Mouse (Mus musculus) MEL (cell line): ENCODE measurements around the gene Git1. TPM values are rescaled to one million over a fixed set of nuclear protein-coding genes. Genes with fewer than 3 reads are reported as not detected.

Source experiments
- DNase-seq: peaks from one replicate; pipeline ENCODE4 v3.0.0; 2011; ENCODE audit warnings: low read depth, low spot score
- H3K27ac ChIP-seq: 2 replicates; pipeline ENCODE4 v1.5.1; 2012; ENCODE audit warnings: low read depth, mild to moderate bottlenecking, control low read depth, low read length, moderate library complexity; ENCODE audit not compliant: control insufficient read depth
- H3K27me3 ChIP-seq, 2 experiments: fragments of 150-350 bp in 1 of 2; sonication (generic) in 1 of 2; 2 replicates each; pipeline ENCODE4 v1.6.1; 2012; ENCODE audit warnings: low read length in 2 of 2, mild to moderate bottlenecking in 2 of 2, improper control_type of control experiment in 1 of 2, moderate library complexity in 1 of 2; ENCODE audit not compliant: insufficient read depth in 2 of 2, control insufficient read depth in 1 of 2
- H3K36me3 ChIP-seq, 2 experiments: 2 replicates each; pipeline ENCODE4 v1.6.1; 2012 to 2014; ENCODE audit warnings: low read length in 2 of 2, improper control_type of control experiment in 1 of 2, inconsistent platforms in 1 of 2, mild to moderate bottlenecking in 1 of 2; ENCODE audit not compliant: insufficient read depth in 2 of 2, control insufficient read depth in 1 of 2
- H3K4me1 ChIP-seq, 2 experiments: fragments of 150-350 bp in 1 of 2; sonication (generic) in 1 of 2; 2 replicates each; pipeline ENCODE4 v1.6.1; 2012; ENCODE audit warnings: low read length in 2 of 2, improper control_type of control experiment in 1 of 2, mild to moderate bottlenecking in 1 of 2; ENCODE audit not compliant: insufficient read depth in 2 of 2, control insufficient read depth in 1 of 2
- H3K4me3 ChIP-seq, 2 experiments: fragments of 150-350 bp in 1 of 2; sonication (generic) in 1 of 2; 2 replicates each; pipeline ENCODE4 v1.5.1; 2012; ENCODE audit warnings: low read depth in 2 of 2, low read length in 2 of 2, mild to moderate bottlenecking in 2 of 2, moderate library complexity in 2 of 2, control low read depth in 1 of 2, improper control_type of control experiment in 1 of 2; ENCODE audit not compliant: control insufficient read depth in 1 of 2, insufficient read depth in 1 of 2
- H3K79me2 ChIP-seq: 2 replicates; pipeline ENCODE4 v1.6.1; 2012; ENCODE audit warnings: mild to moderate bottlenecking, low read length, moderate library complexity; ENCODE audit not compliant: control insufficient read depth, poor library complexity, insufficient read depth
- H3K9ac ChIP-seq: 2 replicates; pipeline ENCODE4 v1.6.1; 2012; ENCODE audit warnings: low read depth, mild to moderate bottlenecking, control low read depth, low read length, moderate library complexity; ENCODE audit not compliant: control insufficient read depth, poor library complexity, severe bottlenecking
- H3K9me3 ChIP-seq: fragments of 150-350 bp; sonication (generic); replicated peaks from 2 replicates; pipeline ENCODE4 v1.6.1; 2012; ENCODE audit warnings: mild to moderate bottlenecking, low read length, improper control_type of control experiment, moderate library complexity; ENCODE audit not compliant: insufficient read depth
- CHD1 ChIP-seq: IDR thresholded peaks from 2 replicates; pipeline ENCODE4 v1.6.1; 2012; ENCODE audit warnings: low read depth, mild to moderate bottlenecking, inconsistent platforms, low read length, improper control_type of control experiment
- CHD2 ChIP-seq: IDR thresholded peaks from 2 replicates; pipeline ENCODE4 v1.6.1; 2011; ENCODE audit warnings: low read length, improper control_type of control experiment
- ELF1 ChIP-seq: IDR thresholded peaks from 2 replicates; pipeline ENCODE4 v1.6.1; 2014; ENCODE audit warnings: low read depth, mild to moderate bottlenecking, inconsistent platforms, low read length, improper control_type of control experiment, moderate library complexity
- EP300 ChIP-seq, 2 experiments: IDR thresholded peaks; 2 replicates each; pipeline ENCODE4 v1.6.1; 2011; ENCODE audit warnings: improper control_type of control experiment in 2 of 2, low read length in 2 of 2, low read depth in 1 of 2, mild to moderate bottlenecking in 1 of 2
- ETS1 ChIP-seq: IDR thresholded peaks from 2 replicates; pipeline ENCODE4 v1.6.1; 2012; ENCODE audit warnings: low read depth, mild to moderate bottlenecking, inconsistent platforms, low read length, improper control_type of control experiment, moderate library complexity
- GATA1 ChIP-seq: IDR thresholded peaks from 2 replicates; pipeline ENCODE4 v1.6.1; 2011; ENCODE audit warnings: low read depth, low read length, improper control_type of control experiment
- HCFC1 ChIP-seq: IDR thresholded peaks from 2 replicates; pipeline ENCODE4 v1.6.1; 2012; ENCODE audit warnings: low read depth, mild to moderate bottlenecking, inconsistent platforms, low read length, improper control_type of control experiment, moderate library complexity
- MAX ChIP-seq: IDR thresholded peaks from 2 replicates; pipeline ENCODE4 v1.6.1; 2011; ENCODE audit warnings: low read length, improper control_type of control experiment
- MAZ ChIP-seq: IDR thresholded peaks from 2 replicates; pipeline ENCODE4 v1.6.1; 2012; ENCODE audit warnings: low read depth, mild to moderate bottlenecking, inconsistent platforms, low read length, improper control_type of control experiment
- MXI1 ChIP-seq: IDR thresholded peaks from 2 replicates; pipeline ENCODE4 v1.6.1; 2011; ENCODE audit warnings: mild to moderate bottlenecking, low read depth, low read length, improper control_type of control experiment
- MYC ChIP-seq: IDR thresholded peaks from 2 replicates; pipeline ENCODE4 v1.6.1; 2011; ENCODE audit warnings: low read depth, mild to moderate bottlenecking, low read length, improper control_type of control experiment, moderate library complexity
- NELFE ChIP-seq: IDR thresholded peaks from 2 replicates; pipeline ENCODE4 v1.6.1; 2011; ENCODE audit warnings: low read depth, low read length, improper control_type of control experiment
- POLR2AphosphoS2 ChIP-seq: IDR thresholded peaks from 2 replicates; pipeline ENCODE4 v1.6.1; 2011; ENCODE audit warnings: low read length, improper control_type of control experiment
- POLR2AphosphoS5 ChIP-seq: IDR thresholded peaks from 2 replicates; pipeline ENCODE4 v1.6.1; 2012; ENCODE audit warnings: low read depth, borderline replicate concordance, mild to moderate bottlenecking, inconsistent platforms, low read length, moderate library complexity, mixed read lengths
- RAD21 ChIP-seq: IDR thresholded peaks from 2 replicates; pipeline ENCODE4 v1.6.1; 2011; ENCODE audit warnings: mild to moderate bottlenecking, low read depth, low read length, improper control_type of control experiment
- SMC3 ChIP-seq: IDR thresholded peaks from 2 replicates; pipeline ENCODE4 v1.6.1; 2011; ENCODE audit warnings: low read depth, low read length, improper control_type of control experiment
- TCF12 ChIP-seq: IDR thresholded peaks from 2 replicates; pipeline ENCODE4 v1.6.1; 2014; ENCODE audit warnings: low read depth, mild to moderate bottlenecking, inconsistent platforms, low read length, improper control_type of control experiment, moderate library complexity
- ZC3H11A ChIP-seq: IDR thresholded peaks from 2 replicates; pipeline ENCODE4 v1.6.1; 2012; ENCODE audit warnings: low read depth, mild to moderate bottlenecking, inconsistent platforms, low read length, improper control_type of control experiment
- ZMIZ1 ChIP-seq: IDR thresholded peaks from 2 replicates; pipeline ENCODE4 v1.6.1; 2012; ENCODE audit warnings: low read depth, mild to moderate bottlenecking, inconsistent platforms, low read length, improper control_type of control experiment, moderate library complexity
- polyA plus RNA-seq, 2 experiments: library from polyadenylated mRNA; stranded (reverse) in 1 of 2; unstranded in 1 of 2; fragments of >175 nt in 1 of 2; fragments of >200 nt in 1 of 2; gene quantifications; 2 replicates each; pipeline versions ENCODE4 v1.2.1 to v1.2.4; 2012; ENCODE audit warnings: low replicate concordance in 2 of 2, low read depth in 1 of 2; ENCODE audit not compliant: insufficient read length in 2 of 2, insufficient read depth in 1 of 2, missing spikeins in 1 of 2
- total RNA-seq: library from RNA; depleted of rRNA; stranded (reverse); fragments of 300-350 nt; gene quantifications from 2 replicates; pipeline ENCODE4 v1.2.3, GENCODE M21; 2012

Git1 gene
- total and polyA plus RNA-seq, 3 experiments = 33.1 to 81.4 TPM; not detected in 1

DNA sequence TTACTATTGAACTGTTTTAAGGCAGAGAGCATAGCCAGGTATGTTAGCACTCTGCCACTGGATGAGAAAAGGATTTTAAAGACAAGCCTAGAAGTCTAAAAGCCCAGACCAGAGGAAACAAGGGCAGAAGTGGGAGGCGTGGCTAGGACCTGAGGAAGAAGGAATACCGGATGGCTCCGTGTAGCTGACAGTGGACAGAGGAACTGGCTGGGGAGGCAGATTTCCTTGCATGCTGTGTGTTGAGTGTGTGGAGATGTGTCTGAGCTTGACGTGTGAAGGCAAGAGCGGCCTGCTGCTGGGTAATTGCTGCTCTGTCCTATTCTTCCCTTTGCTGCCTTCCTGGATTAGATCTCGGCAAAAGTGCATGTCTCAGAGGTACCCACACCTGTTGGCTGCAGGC is 9.1 kb downstream of the Git1 start:
- Histone ChIP-seq H3K9ac (no peak overlapping the region), H3K9me3 (no peaks in the 10 kb centered on the region), H3K36me3 (peaks cover 0 to 1% of the 10 kb centered on the region in 2 experiments; a peak in 1 of 4 replicates), H3K27me3 (no peaks in the 10 kb centered on the region), H3K27ac (no peak overlapping the region), H3K4me3 (no peak overlapping the region), H3K79me2 (peaks cover 10% of the 10 kb centered on the region; the same call in 1 of the 2 replicates), H3K4me1 (no peaks in the 10 kb centered on the region)
- DNase-seq = no peak
- TF ChIP-seq MXI1 (no peak), SMC3 (no peak), POLR2AphosphoS2 (no peak), TCF12 (no peak), MAX (no peak), HCFC1 (no peak), ETS1 (no peak), CHD1 (no peak), MYC (no peak), MAZ (no peak), ZC3H11A (no peak), ZMIZ1 (no peak), NELFE (no peak), POLR2AphosphoS5 (no peak), CHD2 (no peak), GATA1 (no peak), ELF1 (no peak)

DNA sequence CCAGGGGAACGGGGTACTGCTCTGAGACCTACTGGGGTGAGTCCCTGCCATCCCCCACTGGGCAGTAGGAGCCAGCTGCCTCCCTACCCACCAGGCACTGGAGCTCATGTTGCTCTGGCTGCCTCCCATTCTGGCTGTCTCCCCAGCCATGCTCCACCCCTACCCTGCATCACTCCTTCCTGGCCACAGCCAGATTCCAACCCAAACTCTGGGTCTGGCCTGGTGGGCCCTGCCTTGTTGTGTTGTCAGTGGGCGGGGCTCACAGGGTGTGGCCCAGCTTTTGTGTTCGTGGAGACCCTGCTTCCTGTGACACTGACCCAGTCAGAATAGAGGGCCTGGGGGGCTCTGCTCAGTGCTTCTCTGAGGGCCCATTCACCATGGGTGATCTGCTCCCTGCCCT is 10.1 kb downstream of the Git1 start:
- H3K79me2 ChIP-seq = peaks cover under 1% of the 10 kb centered on the region; the same call in 1 of the 2 replicates
- no peak overlapping the region for H3K4me3 ChIP-seq
- TF ChIP-seq RAD21 = no peak
- no peak for TF ChIP-seq EP300 (IDR thresholded peaks at IDR 0.05; ENCODE audit: low read depth in 1 of 2, low read length in 2 of 2)
- DNase-seq = no peak
- H3K9ac ChIP-seq = no peak overlapping the region
- H3K9me3 ChIP-seq = no peaks in the 10 kb centered on the region
- no peaks in the 10 kb centered on the region for H3K27me3 ChIP-seq
- H3K4me1 ChIP-seq = peaks cover 0 to 4% of the 10 kb centered on the region in 2 experiments; a peak in 1 of 4 replicates
- no peak overlapping the region for H3K27ac ChIP-seq
- H3K36me3 ChIP-seq = peaks cover 0 to 1% of the 10 kb centered on the region in 2 experiments; a peak in 1 of 4 replicates
